Mouse (Mus musculus) ES-Bruce4 (cell line): ENCODE data around the gene Cabcoco1.

Experiments used
- CTCF ChIP-seq: IDR thresholded peaks from one replicate; pipeline ENCODE4 v1.8.1; 2011; ENCODE audit warnings: low read depth, low read length
- EP300 ChIP-seq: IDR thresholded peaks from 2 replicates; pipeline ENCODE4 v1.6.1; 2011; ENCODE audit warnings: low read depth, low read length; ENCODE audit not compliant: insufficient read depth
- POLR2A ChIP-seq: IDR thresholded peaks from one replicate; pipeline ENCODE4 v1.8.1; 2011; ENCODE audit warnings: low read length; ENCODE audit not compliant: insufficient read depth

- TF ChIP-seq POLR2A: no peak
- no peak for TF ChIP-seq CTCF
- no peak for TF ChIP-seq EP300
These were observed 110.3 kb downstream of the Cabcoco1 start for GRCm38 (mm10) chr10:68431346-68431745.
